Mouse (Mus musculus) 3T3-L1 (cell line): Measurements from ENCODE around the gene Sept14.

Experiments
- DNase-seq: peaks from one replicate; pipeline ENCODE4 v3.0.0-alpha.2; 2015; ENCODE audit warnings: low read depth, low spot score

Sept14 gene

GRCm38 (mm10) chr5:129669453-129670035 is 38.8 kb downstream of the Sept14 start:
- no peak for DNase-seq

- DNase-seq: no peak
Observed at GRCm38 (mm10) chr5:129667851-129668250, 40.5 kb downstream of the Sept14 start.

- no peak for DNase-seq
Observed at GRCm38 (mm10) chr5:129666271-129666909, 41.9 kb downstream of the Sept14 start.

GRCm38 (mm10) chr5:129664090-129664489 is 44.2 kb downstream of the Sept14 start:
- no peak for DNase-seq

- no peak for DNase-seq
Observed at GRCm38 (mm10) chr5:129657931-129658330, 50.4 kb downstream of the Sept14 start.

GRCm38 (mm10) chr5:129657016-129657415 is 51.3 kb downstream of the Sept14 start:
- DNase-seq: no peak

GRCm38 (mm10) chr5:129650858-129651257 is 57.5 kb downstream of the Sept14 start:
- DNase-seq: no peak
